Mouse (Mus musculus) lung, adult 18-20 months (tissue): Measurements from ENCODE around the gene Chn1.

Experiments used
- DNase-seq, 2 experiments: peaks; one replicate each; pipeline ENCODE4 v3.0.0; 2022; ENCODE audit warnings: mixed read lengths in 2 of 2

Chn1 gene

GRCm38 (mm10) chr2:73618486-73619052 is 156.6 kb downstream of the Chn1 start:
- no peak for DNase-seq

DNA sequence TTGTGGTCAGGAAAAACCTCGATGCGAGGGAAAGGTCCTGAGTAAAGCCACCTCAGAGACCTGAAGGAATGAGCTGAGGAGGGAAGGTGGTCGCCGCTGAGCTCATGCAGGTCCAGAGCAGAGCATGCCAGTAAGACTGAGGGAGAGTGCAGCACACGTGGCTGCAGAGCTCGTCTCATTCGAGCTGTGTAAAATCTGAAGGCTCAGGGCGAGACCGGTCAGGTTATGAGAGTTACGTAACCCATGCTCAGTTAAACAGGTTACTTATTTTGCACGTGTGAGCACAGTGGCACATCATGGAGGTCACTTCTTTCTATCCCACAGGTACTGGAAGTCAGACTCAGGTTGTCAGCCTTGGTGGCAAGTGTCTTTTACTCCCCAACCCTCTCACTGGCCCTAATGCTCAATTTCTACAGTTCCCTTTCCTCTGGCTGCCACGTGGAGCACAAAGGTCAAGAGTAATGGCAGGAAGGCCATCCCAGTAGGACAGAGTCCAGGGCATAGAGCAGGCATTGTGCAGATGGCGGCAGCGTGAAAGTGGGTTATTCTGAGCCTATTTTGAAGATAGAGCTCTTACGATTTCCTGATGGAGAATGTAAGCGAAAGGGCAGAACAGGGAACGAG is 158.6 kb downstream of the Chn1 start:
- no peak for DNase-seq

GRCm38 (mm10) chr2:73615456-73615855 is 159.7 kb downstream of the Chn1 start:
- no peak for DNase-seq

- DNase-seq: no peak
Measured at GRCm38 (mm10) chr2:73614303-73614702, 160.8 kb downstream of the Chn1 start.

GRCm38 (mm10) chr2:73612941-73613340 is 162.2 kb downstream of the Chn1 start:
- no peak for DNase-seq

DNA sequence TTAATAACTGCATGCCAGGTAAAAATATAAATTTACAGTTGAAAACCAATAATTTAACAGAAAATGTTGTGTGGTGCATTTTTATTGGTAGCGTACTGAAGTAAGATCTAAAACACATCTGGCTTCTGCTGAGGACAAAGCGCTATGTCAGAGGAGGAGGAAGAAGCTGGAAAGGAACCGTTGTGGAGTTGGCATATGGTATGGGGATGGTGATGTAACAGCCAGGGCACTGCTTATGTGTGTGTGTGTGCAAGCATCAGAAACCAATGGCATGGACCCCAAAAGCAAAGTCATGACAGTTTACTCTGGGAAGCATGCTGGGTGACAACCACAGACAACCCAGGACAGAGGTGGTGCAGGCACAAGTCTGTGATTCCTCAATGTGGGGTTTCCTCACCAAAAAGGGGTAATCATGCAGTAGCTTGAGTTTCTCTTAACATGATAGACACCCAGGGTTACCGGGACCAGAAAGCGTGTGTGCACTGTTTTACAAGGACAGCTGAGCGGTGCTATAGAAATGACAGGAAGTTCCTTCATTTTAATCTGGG is 162.7 kb downstream of the Chn1 start:
- DNase-seq: no peak

DNA sequence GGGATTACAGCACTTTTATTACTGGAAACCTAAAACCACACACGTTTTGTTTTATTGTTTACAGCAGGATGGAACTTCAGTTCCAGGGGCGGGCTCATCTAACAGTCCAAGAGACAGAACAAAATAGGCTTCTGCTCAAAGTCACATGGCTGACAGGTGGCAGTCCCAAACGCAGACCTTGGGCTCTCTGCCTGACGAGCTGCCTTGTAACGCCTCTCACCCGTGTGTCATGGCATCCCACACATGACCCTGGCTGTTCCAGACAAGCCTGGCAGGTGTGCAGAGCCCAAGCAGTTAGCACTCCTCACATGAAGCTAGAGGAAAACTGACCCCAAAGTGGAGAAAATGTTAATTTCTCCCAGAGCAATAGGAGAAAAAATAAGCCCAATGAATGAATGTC is 163.3 kb downstream of the Chn1 start:
- no peak for DNase-seq

GRCm38 (mm10) chr2:73609724-73610210 is 165.4 kb downstream of the Chn1 start:
- no peak for DNase-seq

GRCm38 (mm10) chr2:73609067-73609723 is 166.0 kb downstream of the Chn1 start:
- peak; percentile 19 to 40 for DNase-seq

- no peak for DNase-seq
Measured at GRCm38 (mm10) chr2:73608391-73608790, 166.8 kb downstream of the Chn1 start.

DNA sequence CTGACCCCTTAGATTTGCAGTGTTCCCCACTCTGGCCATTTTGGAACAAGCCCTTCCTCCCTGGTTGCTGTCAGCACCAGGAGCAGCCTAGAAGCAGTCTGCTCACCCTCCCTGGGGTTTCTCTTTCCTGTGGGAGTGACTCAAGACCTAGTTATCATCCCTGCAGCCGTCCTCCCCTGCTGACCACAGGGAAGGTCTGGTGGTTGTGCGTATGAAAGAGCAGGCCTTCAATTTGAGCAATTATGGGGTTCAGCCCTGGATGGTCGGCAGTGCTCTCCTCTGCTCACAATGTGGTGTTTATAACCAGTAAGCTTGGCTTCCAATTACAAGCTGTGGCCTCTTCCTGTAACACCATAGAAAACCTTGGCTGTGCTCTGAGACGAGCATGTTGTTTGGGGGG is 167.5 kb downstream of the Chn1 start:
- no peak for DNase-seq

- no peak for DNase-seq
Measured at GRCm38 (mm10) chr2:73607146-73607545, 168.0 kb downstream of the Chn1 start.

DNA sequence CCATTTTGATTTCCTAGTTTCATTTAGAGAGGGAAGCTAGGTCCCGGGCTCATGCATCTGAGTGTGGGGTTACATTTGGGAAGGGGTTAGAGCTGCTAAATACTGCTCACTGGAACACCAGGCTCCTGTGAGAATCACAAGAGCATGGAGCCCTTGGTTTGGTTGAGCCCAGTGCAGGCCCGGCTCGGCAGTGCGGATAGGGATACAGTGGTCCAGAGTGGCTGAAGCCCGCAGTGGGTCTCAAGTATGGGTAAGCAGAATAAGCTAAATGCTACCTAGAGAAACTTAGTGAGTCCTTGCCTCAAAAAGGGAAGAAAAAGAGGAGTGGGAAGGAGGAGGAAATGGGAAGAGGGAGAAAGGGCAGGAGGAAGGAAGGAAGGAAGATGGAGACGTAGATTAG is 168.5 kb downstream of the Chn1 start:
- no peak for DNase-seq

- no peak for DNase-seq
Measured at GRCm38 (mm10) chr2:73605077-73605476, 170.1 kb downstream of the Chn1 start.

DNA sequence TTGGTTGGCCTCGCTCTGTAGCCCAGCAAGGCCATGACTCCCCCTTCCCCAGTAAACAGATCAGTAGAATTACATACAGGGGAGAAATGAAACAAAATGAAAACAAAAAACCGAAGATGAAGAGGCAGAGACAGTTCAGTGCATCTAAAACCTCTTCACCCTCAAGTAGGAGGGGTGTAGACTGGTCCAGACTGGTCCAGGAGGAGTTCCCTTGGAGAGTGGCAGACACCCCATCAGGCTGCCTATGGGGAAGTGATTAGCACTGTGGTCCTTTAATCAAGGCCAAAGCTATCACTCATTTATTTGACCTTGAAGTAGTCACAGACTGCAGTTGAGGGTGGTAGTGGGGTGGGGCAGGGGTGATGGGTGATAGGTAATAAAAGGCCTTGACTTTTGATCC is 170.6 kb downstream of the Chn1 start:
- DNase-seq: no peak

DNA sequence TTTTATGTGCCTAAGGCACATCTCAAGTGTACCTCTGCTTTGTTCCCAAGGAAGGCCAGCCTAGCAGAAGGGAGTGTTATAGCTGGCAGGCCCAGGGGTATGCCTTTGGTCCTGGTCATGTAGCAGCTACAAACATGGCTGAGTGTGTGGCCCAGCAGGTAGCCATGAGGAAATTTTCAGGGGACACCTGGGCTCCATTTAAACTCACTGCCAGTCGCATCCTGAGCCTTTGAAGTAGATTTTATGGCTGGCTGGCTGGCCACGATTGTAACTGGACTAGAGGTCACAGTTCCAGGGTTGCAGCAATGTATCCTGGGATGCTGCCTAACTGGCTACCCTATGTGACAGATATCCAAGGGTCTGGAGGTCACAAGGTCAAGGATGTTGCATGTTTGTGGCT is 174.5 kb downstream of the Chn1 start:
- no peak for DNase-seq

GRCm38 (mm10) chr2:73597772-73598171 is 177.4 kb downstream of the Chn1 start:
- no peak for DNase-seq

GRCm38 (mm10) chr2:73596786-73597185 is 178.4 kb downstream of the Chn1 start:
- peak; percentile 36 to 43 for DNase-seq

DNA sequence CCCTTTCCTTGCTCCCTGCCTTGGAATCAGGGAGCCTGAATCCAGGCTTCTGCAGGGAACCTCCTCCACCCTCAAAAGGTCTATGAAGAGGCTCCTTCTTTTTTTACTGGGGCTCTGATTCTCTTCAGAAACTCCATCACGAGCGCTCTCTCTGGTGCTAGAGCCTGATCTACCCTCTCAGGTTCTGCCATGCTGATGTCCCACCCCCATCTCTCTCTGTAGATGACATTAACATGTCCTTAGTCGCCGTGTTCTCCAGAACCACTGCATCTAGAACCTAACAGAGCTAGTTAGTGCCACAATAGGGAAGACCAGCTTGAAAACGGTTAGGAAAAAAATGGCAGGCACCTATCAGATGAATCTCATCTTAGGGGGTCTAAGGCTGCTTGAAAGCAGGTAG is 178.8 kb downstream of the Chn1 start:
- DNase-seq: no peak

DNA sequence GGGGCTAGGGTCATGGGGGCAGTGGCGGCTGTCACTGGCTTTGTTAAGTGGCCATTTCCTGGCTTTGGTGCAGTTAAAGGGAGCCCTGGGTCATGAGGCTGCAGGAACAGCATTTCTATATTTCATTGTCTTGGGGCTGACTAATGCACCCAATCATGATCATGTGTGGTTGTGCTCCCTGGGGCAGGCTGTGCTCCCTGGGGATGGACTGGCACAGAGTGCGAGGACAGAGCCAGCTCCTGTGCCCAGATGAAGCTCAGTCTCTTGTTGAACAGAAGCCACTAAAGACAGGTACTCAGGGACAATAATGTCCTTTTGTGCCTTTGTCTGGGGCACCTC is 182.1 kb downstream of the Chn1 start:
- DNase-seq: no peak

GRCm38 (mm10) chr2:73592231-73593100 is 182.7 kb downstream of the Chn1 start:
- DNase-seq: peak; percentile 61 to 79

DNA sequence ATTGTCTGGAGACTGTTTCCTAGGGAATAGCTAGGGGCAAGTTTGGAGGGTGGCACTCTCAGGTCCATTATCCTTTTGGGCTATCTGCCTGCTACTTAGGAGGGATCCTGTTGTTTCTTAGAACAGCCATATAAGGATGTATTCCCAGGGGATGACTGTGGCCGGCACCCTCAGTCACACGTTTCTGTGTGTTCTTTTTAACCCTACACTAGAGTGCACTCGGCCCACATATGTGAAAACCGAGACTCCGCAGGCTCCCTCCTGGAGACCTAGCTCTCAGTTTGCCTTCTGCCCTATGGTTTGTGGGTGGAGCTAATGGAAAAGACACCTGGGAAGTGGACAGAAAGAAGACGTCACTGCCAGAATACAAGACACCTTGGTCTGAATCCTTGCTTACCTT is 183.9 kb downstream of the Chn1 start:
- DNase-seq: no peak

DNA sequence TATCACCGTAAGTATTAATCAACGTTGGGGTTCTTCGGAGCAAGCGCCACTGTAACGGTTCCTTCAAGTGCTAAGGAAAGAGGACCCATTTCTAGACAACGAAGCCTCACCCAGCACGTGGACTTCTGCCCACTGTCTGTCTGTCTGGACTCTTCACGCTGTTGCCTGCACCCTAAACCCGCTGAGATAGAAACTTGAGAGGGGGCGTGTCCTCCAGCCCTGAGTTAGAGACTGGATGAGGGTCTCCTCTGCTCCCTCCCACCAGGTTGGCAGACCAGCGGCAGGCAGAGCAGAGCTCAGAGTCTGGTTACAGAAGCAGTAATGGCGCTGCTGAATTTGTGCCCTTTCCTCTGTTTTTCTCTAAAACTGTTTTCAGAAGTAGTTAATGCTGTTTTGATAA is 185.0 kb downstream of the Chn1 start:
- no peak for DNase-seq
